Mouse (Mus musculus): ENCODE measurements around the gene Cd300ld5. TPM values are rescaled to one million over a fixed set of nuclear protein-coding genes. Genes with fewer than 3 reads are reported as not detected.
"Not testable (repeated sequence)": the region's sequence is repeated elsewhere in the genome, so short reads cannot be mapped to it uniquely, and the experiment has no call there.

Cd300ld5 gene
- polyA plus RNA-seq, 1 experiment from 2014 or later: not detected

- peak; percentile 32 for DNase-seq (ENCODE audit: low spot score)
- peak overlapping the region; percentile 66 for H3K27ac ChIP-seq (replicated peaks)
- no peaks in the 10 kb centered on the region for H3K9me3 ChIP-seq
- H3K4me1 ChIP-seq: peaks cover 21% of the 10 kb centered on the region
- 22% methylated on average over 14 of the region's 14 CpGs for WGBS
- peaks cover 35% of the 10 kb centered on the region for H3K27me3 ChIP-seq (replicated peaks; ENCODE audit: low read depth, poor library complexity, severe bottlenecking)
- H3K4me3 ChIP-seq: peak overlapping the region; percentile 33
- H3K36me3 ChIP-seq (replicated peaks): no peaks in the 10 kb centered on the region
Measured at GRCm38 (mm10) chr11:115071631-115072294, 34.2 kb upstream of the Cd300ld5 start.

DNA sequence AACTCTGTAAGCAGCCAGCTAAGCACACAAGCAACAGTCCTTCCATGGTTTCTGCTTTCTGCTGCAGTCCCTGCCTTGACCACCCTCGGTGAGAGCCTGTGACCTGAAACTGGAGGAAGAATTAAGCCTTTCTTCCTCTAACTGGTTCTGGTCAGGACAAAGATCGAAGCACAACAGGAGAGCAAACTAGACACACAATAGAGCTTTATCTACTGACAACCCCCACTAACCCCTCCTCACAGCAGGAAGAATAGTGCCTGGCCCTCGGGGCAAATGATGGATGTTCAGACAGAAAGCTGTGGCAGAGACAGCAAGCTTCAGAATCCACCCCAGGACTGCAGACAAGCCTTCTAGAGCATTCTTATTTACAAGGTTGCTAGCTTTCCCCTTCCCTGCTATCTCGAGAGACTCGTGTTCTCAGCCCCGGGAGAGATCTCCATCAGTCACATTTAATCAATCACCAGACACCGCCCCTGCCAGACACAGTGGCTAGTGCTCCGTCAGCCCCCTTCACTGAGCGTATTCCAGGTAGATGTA, 33.5 kb upstream of the Cd300ld5 start:
- no peaks in the 10 kb centered on the region for H3K36me3 ChIP-seq (replicated peaks)
- peak; percentile 28 for DNase-seq (ENCODE audit: low spot score)
- H3K27me3 ChIP-seq (replicated peaks; ENCODE audit: low read depth, poor library complexity, severe bottlenecking): peaks cover 35% of the 10 kb centered on the region
- peak overlapping the region; percentile 33 for H3K4me3 ChIP-seq
- no peaks in the 10 kb centered on the region for H3K9me3 ChIP-seq
- peak overlapping the region; percentile 66 for H3K27ac ChIP-seq (replicated peaks)
- WGBS: 10% methylated on average over 9 of the region's 9 CpGs
- H3K4me1 ChIP-seq: peaks cover 21% of the 10 kb centered on the region

GRCm38 (mm10) chr11:115066768-115067167, 29.2 kb upstream of the Cd300ld5 start:
- 71% methylated on average over 6 of the region's 6 CpGs for WGBS
- Histone ChIP-seq H3K27ac (replicated peaks) (no peak overlapping the region), H3K4me3 (no peak overlapping the region), H3K9me3 (no peaks in the 10 kb centered on the region), H3K27me3 (replicated peaks; ENCODE audit: low read depth, poor library complexity, severe bottlenecking) (peaks cover 25% of the 10 kb centered on the region), H3K4me1 (peaks cover 11% of the 10 kb centered on the region), H3K36me3 (replicated peaks) (no peaks in the 10 kb centered on the region)
- no peak for DNase-seq (ENCODE audit: low spot score)

GRCm38 (mm10) chr11:115062077-115062476, 24.5 kb upstream of the Cd300ld5 start, which contains the start of gene Cd300e:
Cd300e (minus strand) TSS chr11:115062177.
- Histone ChIP-seq H3K4me1 (no peaks in the 10 kb centered on the region; the same call in 1 of the 2 replicates), H3K27me3 (replicated peaks; ENCODE audit: low read depth, poor library complexity, severe bottlenecking) (0 out of 2 replicates have a peak, but pooled peaks cover 4% of the 10 kb centered on the region), H3K4me3 (no peak within 1 kb of the TSS), H3K36me3 (replicated peaks) (no peaks in the 10 kb centered on the region), H3K9me3 (no peaks in the 10 kb centered on the region), H3K27ac (replicated peaks) (no peak within 1 kb of the TSS)
- DNase-seq (ENCODE audit: low spot score): no peak
- WGBS: 47% methylated on average over 5 of the region's 5 CpGs

GRCm38 (mm10) chr11:115059797-115060196, 22.2 kb upstream of the Cd300ld5 start:
- H3K9me3 ChIP-seq: no peaks in the 10 kb centered on the region
- H3K27me3 ChIP-seq (replicated peaks; ENCODE audit: low read depth, poor library complexity, severe bottlenecking): 0 out of 2 replicates have a peak, but pooled peaks cover 4% of the 10 kb centered on the region
- no peak overlapping the region for H3K27ac ChIP-seq (replicated peaks)
- 84% methylated on average over 2 of the region's 2 CpGs for WGBS
- no peaks in the 10 kb centered on the region for H3K36me3 ChIP-seq (replicated peaks)
- no peak overlapping the region for H3K4me3 ChIP-seq
- H3K4me1 ChIP-seq: no peaks in the 10 kb centered on the region; the same call in 1 of the 2 replicates
- DNase-seq (ENCODE audit: low spot score): no peak

DNA sequence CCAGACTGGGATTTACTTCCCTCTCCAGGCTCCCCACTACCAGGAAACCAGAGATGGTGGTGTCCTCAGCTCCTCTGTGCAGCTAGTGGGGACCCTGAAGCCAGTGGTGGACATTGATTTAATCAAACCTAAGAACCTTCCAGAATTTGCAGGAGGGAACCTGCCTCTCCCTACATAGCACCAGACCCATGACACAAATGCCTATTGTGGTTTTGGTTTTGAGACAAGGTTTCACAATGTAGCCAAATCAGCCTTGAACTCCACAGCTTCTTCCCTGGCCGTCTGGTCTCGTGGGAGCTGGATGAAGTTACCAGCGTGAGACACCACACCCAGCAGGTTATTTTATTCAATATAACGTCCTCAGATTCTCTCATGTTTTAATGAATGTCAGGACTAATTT, 21.1 kb upstream of the Cd300ld5 start:
- Histone ChIP-seq H3K27me3 (replicated peaks; ENCODE audit: low read depth, poor library complexity, severe bottlenecking) (0 out of 2 replicates have a peak, but pooled peaks cover 2% of the 10 kb centered on the region), H3K4me3 (no peak overlapping the region), H3K27ac (replicated peaks) (no peak overlapping the region), H3K9me3 (no peaks in the 10 kb centered on the region), H3K4me1 (no peaks in the 10 kb centered on the region; the same call in 1 of the 2 replicates), H3K36me3 (replicated peaks) (no peaks in the 10 kb centered on the region)
- WGBS: 77% methylated on average over 4 of the region's 4 CpGs
- no peak for DNase-seq (ENCODE audit: low spot score)

DNA sequence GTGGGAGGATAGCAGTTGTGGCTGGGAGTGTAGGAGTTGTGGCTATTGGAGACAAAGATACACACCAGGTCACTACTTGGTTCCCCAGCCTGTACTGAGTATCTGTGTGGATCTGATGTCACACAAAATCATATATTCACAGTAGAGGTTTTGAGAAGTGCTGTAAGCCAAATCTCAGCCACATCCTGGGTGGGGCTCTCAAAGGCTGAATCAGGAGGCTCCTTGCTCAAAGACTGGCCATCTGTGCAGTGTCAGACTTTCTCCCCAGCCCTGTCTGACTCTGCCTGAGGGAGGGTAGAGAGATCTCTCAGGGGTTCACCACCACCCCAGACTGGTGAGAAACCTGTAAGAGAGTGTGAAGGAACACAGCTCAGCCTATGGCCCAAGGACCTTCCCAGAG, 17.0 kb upstream of the Cd300ld5 start:
- no peak overlapping the region for H3K27ac ChIP-seq (replicated peaks)
- H3K9me3 ChIP-seq: no peaks in the 10 kb centered on the region
- H3K4me1 ChIP-seq: no peaks in the 10 kb centered on the region
- DNase-seq (ENCODE audit: low spot score): no peak
- no peaks in the 10 kb centered on the region for H3K27me3 ChIP-seq (replicated peaks; ENCODE audit: low read depth, poor library complexity, severe bottlenecking)
- H3K4me3 ChIP-seq: no peak overlapping the region
- no peaks in the 10 kb centered on the region for H3K36me3 ChIP-seq (replicated peaks)

DNA sequence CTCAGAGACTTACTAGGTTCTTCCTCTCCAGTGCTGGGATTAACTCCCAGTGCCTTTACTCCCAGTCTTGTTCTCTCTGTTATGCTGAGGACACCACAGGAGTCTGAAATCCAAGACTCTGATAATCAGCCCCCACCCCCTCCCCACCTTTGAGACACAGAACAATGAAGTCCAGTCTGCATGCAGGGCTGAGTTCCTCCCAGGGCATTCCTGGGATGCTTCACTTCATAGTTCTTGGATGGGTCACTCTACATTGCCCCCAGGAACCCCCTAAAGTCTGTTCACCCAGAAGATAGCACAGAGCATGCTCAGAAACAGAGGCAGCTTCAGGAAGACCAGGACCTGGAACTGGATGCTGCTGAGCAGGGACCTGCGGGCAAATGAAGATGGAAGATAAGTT, 15.4 kb upstream of the Cd300ld5 start:
- H3K27ac ChIP-seq (replicated peaks): no peak overlapping the region
- H3K4me3 ChIP-seq: no peak overlapping the region
- no peaks in the 10 kb centered on the region for H3K9me3 ChIP-seq
- DNase-seq (ENCODE audit: low spot score): no peak
- H3K4me1 ChIP-seq: no peaks in the 10 kb centered on the region
- H3K36me3 ChIP-seq (replicated peaks): no peaks in the 10 kb centered on the region
- 95% methylated on average over 1 of the region's 1 CpGs for WGBS
- no peaks in the 10 kb centered on the region for H3K27me3 ChIP-seq (replicated peaks; ENCODE audit: low read depth, poor library complexity, severe bottlenecking)

DNA sequence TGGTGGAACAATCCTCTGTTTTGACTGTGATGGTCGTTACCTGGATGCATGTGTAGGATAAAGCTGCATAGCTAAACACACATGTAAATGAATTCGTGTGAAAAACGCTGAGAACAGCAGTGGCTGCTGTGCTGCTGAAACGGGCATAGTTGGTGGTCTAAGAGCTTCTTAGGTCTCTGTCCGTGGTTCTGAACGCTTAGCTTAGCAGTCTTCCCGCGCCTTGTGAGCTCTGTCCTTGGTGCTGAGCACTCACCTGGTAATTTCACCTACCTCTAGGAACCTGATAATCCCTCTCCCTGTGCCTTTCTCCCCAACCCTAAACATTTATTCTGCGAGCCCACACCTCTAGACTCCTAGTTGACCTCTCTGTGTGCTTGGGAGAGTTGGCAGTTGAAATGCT, 14.6 kb upstream of the Cd300ld5 start:
- H3K27me3 ChIP-seq (replicated peaks; ENCODE audit: low read depth, poor library complexity, severe bottlenecking): no peaks in the 10 kb centered on the region
- WGBS: 3% methylated on average over 9 of the region's 9 CpGs
- no peaks in the 10 kb centered on the region for H3K4me1 ChIP-seq
- no peak overlapping the region for H3K4me3 ChIP-seq
- no peak overlapping the region for H3K27ac ChIP-seq (replicated peaks)
- H3K36me3 ChIP-seq (replicated peaks): no peaks in the 10 kb centered on the region
- H3K9me3 ChIP-seq: no peaks in the 10 kb centered on the region
- DNase-seq (ENCODE audit: low spot score): peak; percentile 76

GRCm38 (mm10) chr11:115049282-115049895, 11.8 kb upstream of the Cd300ld5 start:
- WGBS: 45% methylated on average over 3 of the region's 3 CpGs
- Histone ChIP-seq H3K4me1 (no peaks in the 10 kb centered on the region), H3K36me3 (replicated peaks) (no peaks in the 10 kb centered on the region), H3K9me3 (no peaks in the 10 kb centered on the region), H3K4me3 (no peak overlapping the region), H3K27ac (replicated peaks) (no peak overlapping the region), H3K27me3 (replicated peaks; ENCODE audit: low read depth, poor library complexity, severe bottlenecking) (no peaks in the 10 kb centered on the region)
- no peak for DNase-seq (ENCODE audit: low spot score)

DNA sequence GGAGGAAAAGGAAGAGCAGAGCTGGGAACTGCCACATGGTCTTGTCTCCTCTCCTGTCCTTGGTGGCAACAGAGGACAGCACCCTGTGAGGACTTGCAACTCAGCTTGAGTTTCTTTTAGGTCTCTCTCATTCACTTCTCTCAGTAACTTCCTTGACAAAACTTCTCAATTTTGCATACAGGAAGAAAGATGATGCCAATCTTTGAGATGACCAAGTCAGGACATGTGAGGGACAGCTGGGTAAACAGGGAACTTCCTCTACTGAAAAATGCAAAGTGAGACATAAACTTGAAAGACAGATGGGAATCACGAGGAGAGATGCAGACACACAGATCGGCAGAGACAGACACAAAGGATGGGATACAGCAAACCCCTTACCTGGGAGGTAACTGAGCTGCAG, 10.7 kb upstream of the Cd300ld5 start, which contains the start of gene Cd300ld3:
TSS of gene Cd300ld3 (minus strand) at position 151 of the 400 bp plus-strand sequence.
- Histone ChIP-seq H3K4me3 (no peak within 1 kb of the TSS), H3K4me1 (no peaks in the 10 kb centered on the region), H3K27me3 (replicated peaks; ENCODE audit: low read depth, poor library complexity, severe bottlenecking) (no peaks in the 10 kb centered on the region), H3K36me3 (replicated peaks) (no peaks in the 10 kb centered on the region), H3K9me3 (no peaks in the 10 kb centered on the region), H3K27ac (replicated peaks) (no peak within 1 kb of the TSS)
- no peak for DNase-seq (ENCODE audit: low spot score)
- 68% methylated on average over 2 of the region's 2 CpGs for WGBS

DNA sequence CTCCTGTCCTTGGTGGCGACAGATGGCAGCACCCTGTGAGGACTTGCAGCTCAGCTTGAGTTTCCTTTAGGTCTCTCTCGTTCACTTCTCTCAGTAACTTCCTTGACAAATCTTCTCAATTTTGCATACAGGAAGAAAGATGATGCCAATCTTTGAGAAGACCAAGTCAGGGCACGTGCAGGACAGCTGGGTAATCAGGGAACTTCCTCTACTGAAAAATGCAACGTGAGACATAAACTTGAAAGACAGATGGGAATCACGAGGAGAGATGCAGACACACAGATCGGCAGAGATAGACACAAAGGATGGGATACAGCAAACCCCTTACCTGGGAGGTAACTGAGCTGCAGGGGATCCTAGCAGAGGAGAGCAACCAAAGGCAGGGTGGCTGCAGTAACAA, 10.7 kb downstream of the Cd300ld5 start, which contains the start of gene Cd300ld4:
TSS of gene Cd300ld4 (minus strand) at position 101 of the 400 bp plus-strand sequence.
- not testable (repeated sequence) for H3K4me3 ChIP-seq; H3K36me3 ChIP-seq (replicated peaks); H3K27ac ChIP-seq (replicated peaks); H3K4me1 ChIP-seq; H3K27me3 ChIP-seq (replicated peaks; ENCODE audit: low read depth, poor library complexity, severe bottlenecking); DNase-seq (ENCODE audit: low spot score); H3K9me3 ChIP-seq
- no CpG with 5 or more reads among the region's 6 CpGs for WGBS

DNA sequence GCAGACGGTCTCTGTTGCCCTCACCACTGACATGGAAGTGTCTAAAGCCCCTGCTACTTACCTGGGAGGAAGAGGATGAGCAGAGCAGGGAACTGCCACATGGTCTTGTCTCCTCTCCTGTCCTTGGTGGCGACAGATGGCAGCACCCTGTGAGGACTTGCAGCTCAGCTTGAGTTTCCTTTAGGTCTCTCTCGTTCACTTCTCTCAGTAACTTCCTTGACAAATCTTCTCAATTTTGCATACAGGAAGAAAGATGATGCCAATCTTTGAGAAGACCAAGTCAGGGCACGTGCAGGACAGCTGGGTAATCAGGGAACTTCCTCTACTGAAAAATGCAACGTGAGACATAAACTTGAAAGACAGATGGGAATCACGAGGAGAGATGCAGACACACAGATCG, 21.5 kb downstream of the Cd300ld5 start, which contains the start of gene Cd300ld2:
TSS of gene Cd300ld2 (minus strand) at position 101 of the 400 bp plus-strand sequence.
- not testable (repeated sequence) for H3K4me1 ChIP-seq; H3K27me3 ChIP-seq (replicated peaks; ENCODE audit: low read depth, poor library complexity, severe bottlenecking); DNase-seq (ENCODE audit: low spot score); H3K27ac ChIP-seq (replicated peaks); H3K36me3 ChIP-seq (replicated peaks); H3K4me3 ChIP-seq; H3K9me3 ChIP-seq
- WGBS: no CpG with 5 or more reads among the region's 7 CpGs
